Mouse (Mus musculus): ENCODE data around the gene 1810013L24Rik.
A peak's percentile ranks its signal among the peaks of the same experiment; 100 is the strongest.
"Not testable (repeated sequence)": the region's sequence is repeated elsewhere in the genome, so short reads cannot be mapped to it uniquely, and the experiment has no call there.

The 1810013L24Rik gene

GRCm38 (mm10) chr16:8836876-8837275 is 7.0 kb downstream of the 1810013L24Rik start:
- no peak for DNase-seq (ENCODE audit: low read depth)

GRCm38 (mm10) chr16:8837595-8837994 is 7.7 kb downstream of the 1810013L24Rik start:
- DNase-seq (ENCODE audit: low read depth) = no peak

- no peak for DNase-seq (ENCODE audit: low read depth)
Observed at GRCm38 (mm10) chr16:8838921-8839320, 9.0 kb downstream of the 1810013L24Rik start.

- DNase-seq (ENCODE audit: low read depth) = no peak
Observed at GRCm38 (mm10) chr16:8840557-8840956, 10.7 kb downstream of the 1810013L24Rik start.

GRCm38 (mm10) chr16:8842962-8843361 is 13.1 kb downstream of the 1810013L24Rik start:
- no peak for DNase-seq (ENCODE audit: low read depth)

- no peak for DNase-seq (ENCODE audit: low read depth)
Observed at GRCm38 (mm10) chr16:8843580-8844175, 13.8 kb downstream of the 1810013L24Rik start.

GRCm38 (mm10) chr16:8845986-8846385 is 16.1 kb downstream of the 1810013L24Rik start:
- DNase-seq (ENCODE audit: low read depth) = no peak

- DNase-seq (ENCODE audit: low read depth) = no peak
Observed at GRCm38 (mm10) chr16:8848309-8849068, 18.6 kb downstream of the 1810013L24Rik start.

- no peak for DNase-seq (ENCODE audit: low read depth)
Observed at GRCm38 (mm10) chr16:8849929-8850328, 20.0 kb downstream of the 1810013L24Rik start.

- no peak for DNase-seq (ENCODE audit: low read depth)
Observed at GRCm38 (mm10) chr16:8855143-8855542, 25.2 kb downstream of the 1810013L24Rik start.

- DNase-seq (ENCODE audit: low read depth) = no peak
Observed at GRCm38 (mm10) chr16:8856820-8857219, 26.9 kb downstream of the 1810013L24Rik start.

- no peak for DNase-seq (ENCODE audit: low read depth)
Observed at GRCm38 (mm10) chr16:8862336-8862987, 32.6 kb downstream of the 1810013L24Rik start.

- DNase-seq (ENCODE audit: low read depth) = no peak
Observed at GRCm38 (mm10) chr16:8864223-8864631, 34.3 kb downstream of the 1810013L24Rik start.

GRCm38 (mm10) chr16:8867406-8867955 is 37.6 kb downstream of the 1810013L24Rik start:
- no peak for DNase-seq (ENCODE audit: low read depth)

- no peak for DNase-seq (ENCODE audit: low read depth)
Observed at GRCm38 (mm10) chr16:8868506-8868905, 38.6 kb downstream of the 1810013L24Rik start.

GRCm38 (mm10) chr16:8869715-8870114 is 39.8 kb downstream of the 1810013L24Rik start:
- DNase-seq (ENCODE audit: low read depth) = peak; percentile 83

- no peak for DNase-seq (ENCODE audit: low read depth)
Observed at GRCm38 (mm10) chr16:8871376-8871775, 41.5 kb downstream of the 1810013L24Rik start.

GRCm38 (mm10) chr16:8872019-8872418 is 42.1 kb downstream of the 1810013L24Rik start:
- DNase-seq (ENCODE audit: low read depth) = no peak

GRCm38 (mm10) chr16:8872486-8872885 is 42.6 kb downstream of the 1810013L24Rik start:
- no peak for DNase-seq (ENCODE audit: low read depth)

GRCm38 (mm10) chr16:8880076-8880475 is 50.2 kb downstream of the 1810013L24Rik start:
- DNase-seq (ENCODE audit: low read depth) = no peak

GRCm38 (mm10) chr16:8883674-8884241 is 53.9 kb downstream of the 1810013L24Rik start:
- peak; percentile 75 for DNase-seq (ENCODE audit: low read depth)

- DNase-seq (ENCODE audit: low read depth) = not testable (repeated sequence)
Observed at GRCm38 (mm10) chr16:8894214-8894613, 64.3 kb downstream of the 1810013L24Rik start.

Measured in naive thymus-derived CD4-positive, alpha-beta T cell, adult 2 months (primary cell).